Mouse (Mus musculus): ENCODE data around the gene Phf7.

Gene Phf7

DNA sequence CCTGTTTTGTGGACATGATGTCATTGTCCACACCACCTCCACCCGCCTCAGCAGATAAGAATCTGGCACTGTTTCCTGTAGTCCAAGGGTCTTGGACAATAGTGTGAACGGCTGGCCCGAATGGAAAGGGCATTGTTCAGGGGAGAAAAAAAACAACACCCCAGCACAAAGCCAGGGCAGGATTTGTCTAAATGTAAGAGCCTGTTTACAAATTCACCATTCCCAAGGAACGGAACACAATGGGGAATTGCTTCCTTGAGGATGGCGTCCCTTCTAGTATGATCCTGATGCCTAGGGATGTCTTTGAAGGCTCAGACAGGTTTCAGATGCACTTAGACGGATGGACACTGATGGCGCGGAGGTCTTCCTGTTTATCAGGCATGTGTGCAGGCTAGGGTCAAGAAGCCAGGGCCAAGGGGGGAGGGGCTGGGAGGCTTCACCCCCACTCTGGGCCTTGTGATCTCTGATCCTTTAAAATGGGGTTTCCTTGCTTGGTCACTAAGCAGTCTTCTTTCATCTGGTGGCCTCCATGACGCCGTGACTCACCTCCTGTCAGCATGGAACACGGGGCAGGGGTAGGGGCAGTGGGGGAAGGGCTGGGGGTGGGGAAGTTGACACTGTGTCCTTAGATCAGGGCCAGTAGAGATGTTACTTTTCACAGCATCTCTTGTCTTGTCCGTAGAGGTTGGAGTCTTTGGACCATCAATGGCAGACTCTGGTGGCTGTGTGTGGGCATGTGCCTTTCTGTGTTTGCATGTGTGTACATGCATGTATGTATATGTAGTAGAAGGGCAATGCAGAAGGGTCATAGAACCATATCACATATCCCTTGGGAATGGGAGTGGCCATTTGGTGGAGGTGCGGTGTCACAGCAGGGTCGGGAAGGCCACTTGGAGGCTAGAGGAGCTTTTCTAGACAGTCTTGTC lies 17.8 kb downstream of the Phf7 start:
- in situ Hi-C loops (cut with MboI, MseI): no loop called here

DNA sequence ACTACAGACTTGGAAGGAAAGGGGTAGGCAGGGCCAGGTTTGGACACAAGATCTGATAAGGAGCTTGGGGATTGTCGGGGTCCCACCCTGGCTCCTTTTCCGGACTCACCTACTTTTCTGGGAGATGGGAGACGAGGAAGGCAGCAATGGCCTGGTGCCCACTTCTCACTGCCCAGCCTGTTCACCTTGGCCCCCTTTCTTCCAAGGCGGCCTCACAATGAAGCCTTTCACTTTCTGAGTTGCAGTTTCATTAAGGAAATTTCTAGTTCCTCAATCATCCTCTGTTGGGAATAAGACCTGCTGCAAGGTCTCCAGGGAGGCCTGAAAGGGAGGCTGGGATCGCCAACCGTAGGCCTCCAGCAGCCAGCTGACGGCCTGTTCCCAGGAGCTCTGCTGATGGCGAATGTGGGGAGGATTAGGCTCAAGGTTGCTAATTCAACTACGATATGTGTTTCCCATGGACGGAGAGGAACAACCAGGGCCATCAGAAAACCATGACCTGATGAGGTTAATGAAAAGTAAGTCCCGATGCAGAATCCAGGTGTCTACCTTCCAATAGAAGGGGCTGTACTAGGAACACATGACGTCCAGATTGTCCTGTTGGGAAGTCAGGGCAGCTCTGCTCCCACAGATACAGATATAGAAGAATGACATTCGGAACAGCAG lies 18.6 kb downstream of the Phf7 start:
- in situ Hi-C loops (cut with MboI, MseI): no loop called here

DNA sequence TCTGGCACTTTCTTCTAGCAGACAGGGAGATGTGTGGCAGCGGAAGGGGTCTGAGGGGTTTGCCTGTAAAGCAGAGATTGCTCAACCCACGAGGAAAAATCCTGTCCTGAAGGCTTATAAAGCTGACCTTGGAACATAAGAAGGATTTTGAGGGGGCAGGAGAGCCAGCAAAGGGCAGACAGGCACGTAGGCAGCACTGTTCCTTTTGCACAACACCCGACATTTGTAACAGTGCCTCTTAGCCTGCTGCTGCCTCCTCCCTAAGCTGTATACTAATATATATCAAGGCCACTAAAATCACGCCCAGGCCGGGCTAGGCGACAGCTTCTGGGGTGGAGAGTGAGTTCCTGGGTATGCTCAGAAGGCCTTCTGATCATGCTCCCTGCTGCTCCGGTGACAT lies 20.7 kb downstream of the Phf7 start:
- in situ Hi-C loops (cut with MboI, MseI): no loop called here

DNA sequence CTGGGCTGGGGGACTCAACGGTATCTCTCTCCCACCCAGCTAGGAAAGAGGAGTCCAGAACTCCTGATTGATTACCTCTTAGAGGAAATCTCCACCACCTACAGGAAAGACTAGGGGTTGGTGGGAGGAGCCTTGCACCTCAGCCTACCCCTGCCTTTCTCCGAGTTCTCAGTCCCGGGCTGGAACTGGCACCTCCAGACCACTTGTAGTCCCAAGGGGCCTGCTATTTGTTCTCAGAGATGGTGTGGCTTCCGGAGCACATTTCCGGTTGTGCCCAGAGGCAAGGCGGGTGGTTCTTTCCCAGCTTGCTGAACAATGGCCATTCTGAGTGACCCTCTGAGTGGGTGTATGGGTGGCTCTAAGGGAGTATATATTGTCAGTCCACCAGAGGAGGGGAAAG lies 22.9 kb downstream of the Phf7 start:
- in situ Hi-C loops (cut with MboI, MseI): no loop called here

DNA sequence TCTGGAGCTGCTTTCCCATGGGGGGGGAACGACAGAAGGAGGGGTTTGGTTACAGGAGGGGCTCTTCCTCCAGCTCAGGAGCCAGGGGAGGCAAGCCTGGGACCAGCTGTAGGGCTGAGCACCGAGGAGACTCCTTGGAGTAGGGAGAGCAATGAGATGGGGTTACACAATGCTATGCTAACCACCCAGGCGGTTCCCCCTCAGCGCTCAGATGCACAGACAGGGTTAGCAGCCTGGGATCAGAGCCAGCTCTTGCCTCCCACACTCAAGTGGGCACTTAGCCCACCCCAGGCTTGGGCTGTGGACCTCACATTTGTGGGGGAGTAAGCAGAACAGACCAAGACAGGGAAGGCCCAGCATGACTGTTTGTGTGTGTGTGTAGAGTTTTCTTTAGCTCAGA lies 24.1 kb downstream of the Phf7 start:
- in situ Hi-C loops (cut with MboI, MseI): no loop called here

DNA sequence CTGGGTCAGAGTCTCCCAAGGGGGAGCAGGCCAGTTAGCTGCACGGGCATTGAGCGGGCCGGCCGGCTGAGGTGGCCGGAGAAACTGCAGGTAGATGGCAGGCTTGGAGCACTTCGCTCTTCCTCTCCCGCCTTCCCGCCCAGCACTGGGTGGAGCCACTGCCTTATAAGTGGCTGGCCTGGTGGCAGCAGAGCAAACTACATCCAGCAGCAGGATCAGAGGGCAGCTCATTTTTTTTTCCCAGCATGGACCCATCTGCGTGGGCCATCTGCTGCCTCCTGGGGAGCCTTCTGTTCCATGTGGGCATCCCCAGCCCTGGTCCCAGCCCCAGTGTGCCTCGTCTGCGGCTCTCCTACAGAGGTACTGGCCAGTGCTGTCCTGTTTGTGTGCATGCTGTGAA lies 33.5 kb downstream of the Phf7 start, which contains the start of gene Sema3g:
Gene Sema3g, plus strand, starts transcription at position 195 of the 400 bp plus-strand sequence.
- in situ Hi-C loops (cut with MboI, MseI): no loop called here

DNA sequence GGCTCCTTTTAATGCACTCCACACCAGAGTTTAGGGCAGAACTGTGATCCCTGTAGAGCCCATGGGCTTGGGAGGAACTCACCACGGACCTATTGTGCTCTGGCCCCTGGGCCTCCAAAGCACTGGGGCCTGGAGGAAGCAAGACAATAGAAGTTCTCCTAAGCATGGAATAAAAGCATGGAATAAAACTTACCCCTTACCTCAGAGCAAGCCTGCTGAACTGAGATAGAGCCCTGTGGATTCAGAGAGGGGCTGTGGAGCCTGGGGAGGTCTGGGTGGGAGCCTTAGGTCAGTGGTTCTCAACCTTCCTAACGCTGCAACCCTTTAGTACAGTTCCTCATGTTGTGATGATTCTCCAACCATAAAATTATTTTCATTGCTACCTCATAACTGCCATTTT lies 34.3 kb downstream of the Phf7 start, which contains the start of gene Nisch:
Gene Nisch, minus strand, starts transcription at position 101 of the 400 bp plus-strand sequence.
- in situ Hi-C loops (cut with MboI, MseI): no loop called here

DNA sequence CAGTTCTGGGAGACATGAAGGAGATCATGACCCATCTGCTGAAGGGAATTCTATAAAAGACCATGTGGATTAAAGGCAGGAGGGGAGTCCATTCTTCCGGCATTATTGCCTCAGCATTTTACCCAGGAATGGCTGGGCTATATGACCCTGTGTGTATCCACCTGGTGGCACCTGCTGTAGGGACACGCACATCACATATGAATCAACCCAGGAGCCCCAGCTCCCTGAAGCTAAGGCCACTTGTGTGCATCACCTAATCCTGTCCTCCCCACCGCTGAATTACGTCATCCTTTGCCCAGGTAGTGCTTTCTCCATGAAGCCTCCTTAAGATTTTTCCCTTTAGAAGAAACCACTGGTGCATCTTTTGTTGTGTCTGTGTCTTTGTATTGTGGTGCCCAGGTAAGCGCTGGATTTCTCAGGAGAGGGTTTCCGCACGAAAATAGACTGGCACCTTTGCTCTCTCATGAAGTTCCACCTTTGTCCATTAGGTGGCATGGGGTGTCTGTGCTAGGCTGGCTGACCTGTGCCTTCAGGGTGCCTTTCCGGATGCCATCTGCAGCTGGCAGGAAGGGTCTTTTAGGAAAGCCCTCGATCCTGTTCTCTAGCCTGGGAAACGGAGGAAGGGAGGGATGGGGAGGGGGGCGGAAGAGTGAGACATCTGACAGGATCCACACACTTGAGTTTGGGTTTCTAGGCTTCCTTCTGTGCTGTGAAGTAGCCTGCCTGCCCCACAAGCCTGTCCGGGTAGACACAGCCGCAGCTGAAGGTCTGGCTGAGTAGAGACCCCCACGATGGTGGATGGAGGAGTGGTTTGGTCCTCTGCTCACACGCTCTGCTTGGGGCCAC lies 35.7 kb downstream of the Phf7 start:
- in situ Hi-C loops (cut with MboI, MseI): no loop called here

DNA sequence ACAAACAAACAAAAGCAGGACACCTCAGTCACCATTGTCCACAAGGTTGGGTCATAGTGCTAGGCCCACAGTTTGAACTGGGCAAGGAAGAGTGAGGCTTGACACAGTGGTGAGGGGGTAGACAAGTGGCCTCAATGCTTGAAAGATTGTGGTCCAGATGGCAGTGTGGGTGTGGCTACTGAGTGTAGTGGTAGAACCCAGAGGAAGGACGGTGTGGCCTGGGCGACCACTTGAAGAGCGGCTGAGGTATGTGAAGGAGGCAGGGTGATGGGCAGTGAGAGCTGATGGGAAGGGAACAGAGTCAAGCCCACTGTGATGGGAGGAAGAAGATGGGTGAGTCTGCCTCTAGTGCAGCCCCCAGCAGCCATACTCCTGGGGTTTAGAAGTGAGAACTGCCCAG lies 36.4 kb downstream of the Phf7 start:
- in situ Hi-C loops (cut with MboI, MseI): no loop called here

DNA sequence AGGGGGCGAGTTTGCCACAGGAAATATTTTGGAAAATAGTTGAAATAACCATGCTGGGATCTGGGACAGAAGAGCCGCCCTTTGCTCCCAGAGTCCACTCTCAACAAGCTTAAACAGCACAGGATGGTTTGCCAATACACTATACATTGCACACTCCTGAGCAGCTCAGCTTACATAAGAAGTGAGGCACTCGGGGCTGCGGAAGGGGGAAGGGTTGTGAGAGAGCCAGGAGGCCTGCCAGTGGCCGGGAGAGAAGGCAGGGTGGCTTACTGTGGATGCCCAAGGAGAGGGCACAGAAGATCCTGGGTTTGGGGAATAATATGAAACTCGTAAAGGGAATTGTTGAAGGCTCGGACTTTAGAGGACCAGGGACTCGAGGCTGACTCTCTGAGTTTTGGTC lies 37.2 kb downstream of the Phf7 start:
- in situ Hi-C loops (cut with MboI, MseI): no loop called here

DNA sequence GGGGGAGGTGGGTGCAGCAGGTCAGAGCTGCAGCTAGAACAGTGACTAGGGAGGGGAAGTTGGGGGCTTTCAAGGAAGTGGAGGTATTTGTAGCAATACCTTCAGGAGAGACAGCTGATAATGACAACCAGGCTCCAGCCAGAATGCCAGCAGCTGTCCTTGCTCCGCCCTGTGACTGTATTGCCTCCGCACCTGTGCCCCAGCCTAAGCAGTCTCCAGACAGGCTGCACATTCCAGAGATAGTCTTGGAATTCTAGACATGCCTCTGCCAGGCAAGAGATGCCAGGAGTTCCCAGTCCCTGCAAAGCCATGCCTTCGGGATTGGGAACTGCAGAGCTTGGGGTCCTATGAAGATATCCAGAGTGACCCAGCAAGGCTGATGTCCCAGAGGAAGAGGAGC lies 38.6 kb downstream of the Phf7 start:
- in situ Hi-C loops (cut with MboI, MseI): no loop called here

DNA sequence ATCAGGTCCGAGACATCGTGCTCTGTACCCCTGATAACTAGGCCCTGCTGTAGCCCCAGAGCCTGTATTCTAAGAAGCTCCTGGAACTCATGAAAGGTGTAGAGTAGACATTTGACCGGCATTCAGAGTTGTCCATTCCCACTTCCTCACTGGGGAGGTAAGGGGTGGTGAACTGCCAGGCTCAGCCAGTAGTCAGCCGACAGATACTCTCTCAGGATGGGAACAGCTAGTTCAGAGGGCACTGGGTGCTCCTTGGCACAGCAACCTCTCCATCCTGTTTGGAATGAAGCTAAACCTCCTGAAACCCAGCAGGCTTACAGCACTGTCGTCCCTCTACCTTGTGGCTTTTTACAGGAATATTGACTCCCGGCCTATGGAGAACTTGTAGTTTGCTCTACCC lies 39.3 kb downstream of the Phf7 start:
- in situ Hi-C loops (cut with MboI, MseI): no loop called here

DNA sequence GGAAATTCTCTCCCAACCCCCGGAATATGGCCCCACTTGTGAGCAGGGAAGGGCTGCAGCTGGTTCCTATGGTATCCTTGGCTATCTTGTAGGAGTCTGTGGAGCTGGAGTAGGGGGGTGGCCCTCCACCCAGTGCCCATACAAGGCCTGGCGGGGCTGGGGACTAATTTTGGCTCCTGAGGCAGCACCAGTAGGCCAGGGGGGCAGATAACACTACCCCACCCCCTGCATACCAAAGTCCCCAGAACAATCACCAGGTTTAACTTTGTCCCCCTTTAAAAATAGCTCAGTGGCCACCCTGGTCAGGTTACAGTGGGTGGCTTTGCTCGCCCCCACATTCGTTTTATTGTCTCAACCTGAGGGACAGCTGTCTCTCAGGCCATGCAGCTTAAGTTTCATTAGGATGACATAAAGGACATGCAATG lies 42.0 kb downstream of the Phf7 start:
- in situ Hi-C loops (cut with MboI, MseI): no loop called here

DNA sequence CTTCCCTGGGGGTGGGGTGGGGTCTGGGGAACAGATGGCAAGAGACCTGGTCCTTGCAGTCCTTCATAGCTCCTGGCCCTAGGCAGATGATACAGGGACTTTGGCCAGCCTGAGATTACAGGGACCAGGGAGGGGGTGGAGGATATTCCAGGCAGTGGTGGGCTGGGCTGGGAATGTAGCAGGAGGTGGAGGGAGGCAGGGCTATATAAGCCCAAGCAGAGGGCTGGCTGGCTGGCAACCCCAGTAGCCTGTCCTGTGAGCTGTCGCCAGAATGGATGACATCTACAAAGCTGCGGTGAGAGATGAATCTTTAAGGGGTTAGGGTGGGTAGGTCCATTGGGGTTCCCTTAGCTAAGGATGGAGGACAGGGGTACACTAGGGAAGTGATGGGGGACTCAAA lies 43.0 kb downstream of the Phf7 start, which contains the start of gene Tnnc1:
Gene Tnnc1, plus strand, starts transcription at position 229 of the 400 bp plus-strand sequence.
- in situ Hi-C loops (cut with MboI, MseI): no loop called here

DNA sequence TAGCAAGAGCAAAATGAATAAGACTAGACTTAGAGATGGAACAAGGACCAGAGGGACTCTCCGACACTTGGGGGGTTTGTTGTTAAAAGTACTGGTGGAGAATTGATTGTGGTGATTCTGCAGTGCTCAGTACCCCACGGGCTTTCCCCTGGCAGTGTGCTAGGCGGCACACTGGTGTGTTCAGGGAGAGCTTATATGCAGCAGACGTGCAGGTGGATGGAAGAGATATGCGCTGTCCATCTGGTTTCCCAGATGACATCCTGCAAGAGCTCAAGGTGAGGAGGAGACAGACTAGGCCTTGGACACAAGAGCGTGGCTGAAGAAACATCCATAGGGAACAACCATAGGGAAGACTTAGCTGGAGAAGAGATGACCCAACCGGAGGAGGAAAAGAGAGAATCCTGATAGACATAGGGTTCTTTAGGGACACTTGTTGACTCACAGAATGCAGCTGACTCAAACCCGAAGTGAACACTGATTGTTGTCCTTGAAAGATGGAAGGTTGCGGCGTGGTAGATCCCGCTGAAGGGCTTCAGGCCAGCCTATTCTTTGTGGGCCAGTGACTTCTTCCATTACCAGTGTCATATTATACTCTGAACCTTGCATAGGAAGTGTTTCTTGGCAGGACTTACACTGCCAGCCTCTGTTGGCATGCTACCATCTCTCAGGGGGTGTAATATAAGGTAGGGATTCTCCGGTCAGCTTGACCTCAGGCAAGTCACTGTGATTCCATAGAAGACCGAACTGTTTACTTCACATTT lies 43.9 kb downstream of the Phf7 start:
- in situ Hi-C loops (cut with MboI, MseI): no loop called here

DNA sequence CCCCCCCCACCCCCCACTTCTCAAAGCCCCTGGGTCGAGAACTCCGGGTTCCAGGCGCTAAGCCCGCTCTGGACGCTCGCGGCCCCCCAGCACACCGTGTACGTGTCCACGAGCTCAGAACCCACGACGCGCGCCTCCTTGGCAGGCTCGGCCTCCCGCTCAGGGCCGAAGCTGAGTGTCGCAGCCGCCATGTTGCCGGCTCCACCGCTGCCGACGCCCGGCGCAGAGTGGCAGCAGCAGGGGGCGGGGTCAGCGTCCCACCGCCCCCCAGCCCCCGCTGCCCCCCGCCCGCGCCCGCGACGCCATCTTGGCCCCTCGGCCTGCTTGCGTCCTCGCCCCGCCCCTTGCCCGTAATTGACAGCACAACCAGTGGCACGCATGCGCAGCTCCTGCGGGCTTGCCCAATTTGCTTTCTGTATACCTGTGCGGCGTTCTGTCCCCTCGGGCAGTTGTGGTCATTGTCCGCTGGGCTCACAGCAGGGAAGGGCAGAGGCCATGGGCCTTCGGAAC lies 44.6 kb downstream of the Phf7 start:
- in situ Hi-C loops (cut with MboI, MseI): no loop called here

DNA sequence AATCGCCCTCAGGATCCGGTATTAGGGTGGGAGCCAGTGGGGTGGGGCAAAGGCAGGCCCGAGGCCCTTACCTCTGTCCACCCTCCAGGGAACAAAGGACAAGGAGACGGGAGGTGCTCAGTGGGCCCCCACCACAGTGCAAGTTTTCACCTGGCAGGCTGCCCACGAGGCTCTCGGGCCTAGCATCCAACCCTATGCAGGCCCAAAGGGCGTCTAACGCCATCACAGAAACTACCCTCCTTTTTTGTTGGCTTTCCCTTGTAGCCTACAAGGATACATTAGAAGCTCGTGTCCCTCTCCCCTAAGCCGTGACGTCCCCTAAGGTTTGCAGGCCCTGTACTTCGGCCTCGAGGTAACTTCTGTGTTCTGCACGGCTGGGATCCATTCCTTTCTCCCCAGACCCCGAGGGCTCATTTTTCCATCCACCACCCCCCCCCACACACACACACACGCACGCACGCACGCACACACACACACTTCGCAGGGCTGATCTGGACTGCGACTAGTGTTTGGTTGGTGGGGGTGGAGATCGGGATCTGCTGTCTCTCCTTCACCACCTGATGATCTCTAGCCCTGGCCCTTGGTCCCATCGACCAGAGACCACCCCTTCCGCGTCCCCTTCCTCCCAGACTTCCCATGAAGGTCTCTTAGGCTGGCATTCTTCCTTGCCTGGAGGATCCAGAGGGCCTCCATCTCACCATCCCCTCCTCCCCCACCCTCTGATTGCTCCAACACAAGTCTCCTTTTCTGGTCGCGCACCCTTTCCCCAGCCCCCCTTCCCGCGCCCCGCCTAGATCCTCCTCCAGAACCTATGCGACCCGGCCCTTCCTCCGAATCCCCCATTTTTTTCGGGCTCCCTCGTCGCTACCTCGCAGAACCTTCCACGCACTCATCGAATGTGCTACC lies 45.3 kb downstream of the Phf7 start:
- in situ Hi-C loops (cut with MboI, MseI): no loop called here

DNA sequence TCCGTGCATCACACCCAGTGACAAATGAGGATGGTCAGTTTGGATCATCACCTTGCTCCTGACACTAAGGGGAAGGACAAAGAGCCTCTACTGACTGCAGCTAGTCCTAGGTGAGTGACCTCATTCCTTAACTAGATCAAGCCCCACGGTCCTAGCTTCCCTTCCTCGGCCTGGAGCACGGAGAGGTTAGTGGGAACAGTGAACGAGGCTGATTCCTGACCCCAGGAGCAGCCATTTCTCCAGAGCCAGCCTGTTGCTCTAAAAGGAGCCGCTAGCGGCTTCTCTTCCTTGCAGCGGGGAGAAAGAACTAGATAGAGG lies 45.9 kb downstream of the Phf7 start:
- in situ Hi-C loops (cut with MboI, MseI): no loop called here

DNA sequence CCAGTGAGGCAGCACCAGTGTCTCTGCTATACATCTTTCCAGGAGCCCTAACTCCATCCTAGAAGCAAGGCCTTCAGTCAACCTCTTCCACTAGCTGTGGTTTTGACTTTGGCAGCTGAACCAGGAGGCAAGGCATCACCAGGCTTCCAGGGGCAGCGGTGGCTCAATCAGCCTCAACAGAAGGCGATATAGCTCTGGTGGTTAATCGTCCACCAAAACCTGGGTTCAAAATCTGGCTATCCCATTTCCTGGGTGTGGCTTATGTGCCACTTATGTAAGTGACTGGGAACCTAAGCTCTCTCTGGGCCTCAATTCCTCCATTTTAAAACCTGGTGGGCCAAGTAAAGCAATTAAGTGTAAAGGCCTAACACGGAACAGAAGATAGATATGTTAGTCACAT lies 46.3 kb downstream of the Phf7 start:
- in situ Hi-C loops (cut with MboI, MseI): no loop called here

DNA sequence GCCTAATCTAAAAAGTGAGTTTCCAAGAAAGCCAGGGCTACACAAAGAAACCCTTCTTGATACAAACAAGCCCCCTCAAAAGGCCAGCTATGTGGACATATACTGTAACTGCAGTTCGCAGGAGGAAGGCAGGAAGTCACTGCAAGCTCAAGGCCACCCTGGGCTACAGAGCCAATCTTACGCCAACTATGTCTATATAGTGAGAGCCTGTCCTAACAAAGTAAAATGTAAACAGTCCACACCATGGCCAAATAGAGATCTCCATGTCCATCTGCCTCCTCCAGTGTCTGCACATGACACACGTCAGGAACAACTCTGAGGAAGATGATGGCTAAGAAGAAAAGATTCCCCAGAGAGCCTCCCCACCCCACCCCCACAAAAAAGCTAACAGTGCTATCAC lies 51.1 kb downstream of the Phf7 start:
- in situ Hi-C loops (cut with MboI, MseI): no loop called here
